Mouse (Mus musculus): ENCODE measurements at regions not wholly inside any gene's neighbourhood (a gene's known extent, or its start where the extent isn't known, plus 50 kb on each side); places are given as distances from the start of the nearest gene placed in this dataset.
A peak's percentile ranks its signal among the peaks of the same experiment; 100 is the strongest.

DNA sequence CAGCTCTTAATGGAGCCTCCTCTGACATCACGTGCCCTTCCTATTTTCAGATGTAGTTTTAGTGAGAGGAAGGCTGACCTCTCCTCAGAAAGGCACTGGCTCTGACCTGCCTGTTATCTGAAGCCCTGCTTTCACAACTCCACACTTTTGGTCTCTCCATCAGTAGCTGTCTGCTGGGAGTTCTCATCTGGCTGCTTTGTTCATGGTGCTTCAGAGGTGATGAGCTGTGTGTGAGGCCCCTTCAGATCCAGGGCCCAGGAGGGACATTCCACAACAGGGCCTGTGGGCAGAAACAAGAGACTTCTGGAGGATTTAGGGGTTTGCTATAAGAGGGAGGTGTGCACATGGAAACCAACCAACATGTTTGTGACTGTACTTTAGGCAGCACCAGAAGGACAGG, 50.8 kb upstream of the Fhl2 start:
- DNase-seq (ENCODE audit: low spot score in 2 of 2): no peak

DNA sequence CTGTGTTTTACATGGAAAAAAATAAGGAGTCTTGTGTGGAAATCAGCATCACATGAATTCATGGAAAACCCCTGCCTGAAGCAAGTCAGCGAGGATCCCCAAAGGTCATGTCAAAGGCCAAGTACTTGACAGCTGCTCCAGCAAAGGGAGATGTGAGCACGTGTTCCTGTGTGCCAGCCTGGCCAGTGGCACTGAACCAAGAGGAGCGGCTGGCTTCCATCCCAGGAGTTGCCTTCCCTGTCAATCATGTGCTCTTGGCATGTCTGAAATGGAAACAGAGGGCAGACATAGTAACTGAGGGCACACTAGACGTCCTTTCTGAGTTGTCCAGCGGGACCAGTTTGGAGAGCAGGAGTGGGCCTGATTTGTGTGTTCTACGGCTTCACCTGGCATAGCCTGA, 53.5 kb upstream of the Fhl2 start:
- DNase-seq (ENCODE audit: low spot score in 2 of 2): no peak

DNA sequence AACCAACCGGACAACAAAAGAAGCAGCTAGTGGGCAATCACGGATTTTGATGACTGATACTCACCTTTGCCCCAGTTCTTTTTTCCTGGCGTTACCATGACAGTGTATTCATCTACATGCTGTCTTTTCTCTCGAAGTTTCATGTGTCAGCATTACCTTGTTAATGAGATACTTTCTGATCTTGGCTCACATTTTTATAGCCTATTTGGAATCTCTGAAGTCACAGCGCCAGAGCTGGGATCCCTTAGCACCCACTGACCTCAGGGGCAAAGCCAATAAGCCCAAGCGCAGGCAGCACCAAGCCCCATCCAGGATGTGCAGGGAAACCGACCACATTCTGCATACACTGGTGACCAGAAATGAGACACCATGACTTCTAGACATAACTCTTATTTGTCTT, 54.6 kb upstream of the Fhl2 start:
- DNase-seq (ENCODE audit: low spot score in 2 of 2): no peak

DNA sequence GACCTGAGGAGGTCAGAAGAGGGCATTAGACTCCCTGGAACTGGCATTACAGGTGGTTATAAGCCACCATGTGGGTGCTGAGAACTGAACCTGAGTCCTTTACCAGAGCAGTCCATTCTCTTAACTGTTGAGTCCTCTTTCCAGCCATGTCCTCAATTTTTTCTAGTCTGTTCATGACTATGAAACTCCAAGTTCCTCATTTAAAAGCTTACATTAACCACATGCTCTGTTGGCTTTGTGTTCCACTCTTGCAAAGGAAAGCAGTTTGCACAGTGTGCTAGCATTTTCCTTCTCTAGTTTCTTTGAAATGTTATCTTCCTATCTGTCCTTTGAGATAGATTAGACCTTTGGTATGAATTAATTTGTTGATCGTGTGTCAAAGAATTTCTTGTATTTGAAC, 57.3 kb upstream of the Fhl2 start:
- no peak for DNase-seq (ENCODE audit: low spot score in 2 of 2)

DNA sequence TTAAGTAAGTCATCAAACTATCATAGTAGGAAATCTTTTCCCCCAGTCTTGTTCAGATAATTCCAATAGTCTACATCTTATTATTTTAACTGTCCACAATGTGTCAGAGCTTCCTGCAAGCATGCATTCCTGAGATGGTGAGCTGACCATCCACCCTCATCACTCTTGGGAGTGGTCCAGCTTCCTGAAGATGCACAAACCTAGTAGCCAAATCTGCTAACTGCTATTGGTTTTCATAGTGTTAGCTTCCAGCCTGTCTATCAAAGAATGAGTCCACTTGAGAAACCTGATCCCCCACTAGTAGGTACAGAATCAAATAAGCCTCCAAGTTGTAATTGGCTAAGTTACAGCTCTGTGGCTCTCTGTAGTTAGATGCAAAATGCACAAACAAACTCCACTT, 59.3 kb upstream of the Fhl2 start:
- DNase-seq (ENCODE audit: low spot score in 2 of 2): no peak

DNA sequence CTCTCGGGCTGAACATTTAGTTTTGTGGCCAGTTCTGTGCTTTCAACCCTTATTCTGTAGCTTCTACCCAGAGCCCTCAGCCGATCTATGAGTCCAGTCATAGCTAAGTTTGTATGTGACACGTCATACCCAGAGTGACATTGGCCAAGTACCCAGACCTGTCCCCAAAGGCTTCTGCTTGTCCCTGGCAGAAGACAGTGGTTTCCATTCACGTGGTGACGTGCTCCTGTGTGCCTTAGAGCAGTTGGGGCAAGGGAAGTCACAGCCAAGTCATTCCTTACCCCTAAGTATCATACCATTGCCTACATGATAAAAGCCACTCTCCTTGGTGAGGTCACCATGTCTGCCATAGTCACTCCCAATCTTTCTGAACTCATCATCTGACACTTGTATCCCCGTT, 61.1 kb upstream of the Fhl2 start:
- no peak for DNase-seq (ENCODE audit: low spot score in 2 of 2)

DNA sequence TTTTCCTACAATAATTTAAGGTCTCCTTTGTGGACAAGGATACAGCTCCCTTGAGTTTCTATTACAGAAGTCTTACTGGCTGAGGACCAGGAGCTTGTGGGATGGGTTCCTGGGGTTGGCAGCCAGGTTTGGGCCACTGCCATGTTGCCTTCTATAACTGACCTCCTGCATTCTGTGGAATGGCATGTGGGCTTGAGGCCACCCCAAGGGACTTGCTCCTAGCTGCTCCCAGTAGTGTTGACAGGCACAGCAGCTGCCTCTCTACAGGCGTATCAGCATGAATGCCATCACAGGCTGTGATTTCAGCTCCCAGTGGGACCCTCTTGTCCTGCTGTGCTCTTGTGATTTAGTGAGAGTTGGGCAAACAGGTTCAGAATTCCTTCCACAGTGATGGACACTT, 63.1 kb upstream of the Fhl2 start:
- no peak for DNase-seq (ENCODE audit: low spot score in 2 of 2)

DNA sequence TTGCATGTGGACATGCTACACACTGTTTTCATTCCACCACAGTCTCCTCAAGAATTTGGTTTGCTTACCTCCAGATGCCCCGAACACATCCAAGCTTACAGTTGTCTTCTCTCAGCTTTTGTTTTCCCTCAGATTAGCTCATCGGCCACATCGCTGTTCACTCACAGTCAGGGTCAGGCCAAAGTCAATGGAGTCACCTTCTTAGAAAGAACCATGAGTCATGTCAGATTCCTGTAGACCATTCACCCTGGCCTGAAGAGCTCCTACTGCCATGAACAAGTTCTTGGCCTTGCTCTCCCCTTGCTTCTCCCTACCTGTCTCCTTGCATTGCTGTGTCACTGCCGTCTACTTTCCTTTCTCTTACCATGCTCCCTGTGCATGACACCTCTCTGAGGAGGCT, 63.7 kb upstream of the Fhl2 start:
- no peak for DNase-seq (ENCODE audit: low spot score in 2 of 2)

DNA sequence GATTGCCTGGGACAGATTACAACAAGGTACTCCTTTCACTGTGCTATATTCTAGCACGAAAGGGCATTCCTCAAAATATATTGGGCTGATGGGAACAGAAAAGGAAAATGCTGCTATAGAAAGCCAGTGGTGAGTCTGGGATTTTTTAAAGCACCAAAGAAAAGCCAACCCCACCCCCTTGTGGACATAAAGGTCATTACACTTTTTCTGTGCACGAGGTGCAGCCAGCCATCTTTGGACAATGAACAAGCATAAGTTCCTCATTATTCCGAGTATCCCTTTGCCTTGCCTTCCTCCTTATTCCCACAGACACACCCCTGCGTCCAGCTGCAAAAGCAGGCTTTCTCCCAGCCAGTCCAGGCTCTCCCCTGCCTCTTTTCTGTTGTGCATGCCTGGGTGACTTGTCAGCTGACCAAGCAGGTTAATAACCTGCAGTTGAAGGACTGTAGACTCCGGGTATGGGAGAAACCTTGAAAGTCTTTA, 67.7 kb upstream of the Fhl2 start:
- DNase-seq (ENCODE audit: low spot score in 2 of 2): peak; percentile 51 to 73

DNA sequence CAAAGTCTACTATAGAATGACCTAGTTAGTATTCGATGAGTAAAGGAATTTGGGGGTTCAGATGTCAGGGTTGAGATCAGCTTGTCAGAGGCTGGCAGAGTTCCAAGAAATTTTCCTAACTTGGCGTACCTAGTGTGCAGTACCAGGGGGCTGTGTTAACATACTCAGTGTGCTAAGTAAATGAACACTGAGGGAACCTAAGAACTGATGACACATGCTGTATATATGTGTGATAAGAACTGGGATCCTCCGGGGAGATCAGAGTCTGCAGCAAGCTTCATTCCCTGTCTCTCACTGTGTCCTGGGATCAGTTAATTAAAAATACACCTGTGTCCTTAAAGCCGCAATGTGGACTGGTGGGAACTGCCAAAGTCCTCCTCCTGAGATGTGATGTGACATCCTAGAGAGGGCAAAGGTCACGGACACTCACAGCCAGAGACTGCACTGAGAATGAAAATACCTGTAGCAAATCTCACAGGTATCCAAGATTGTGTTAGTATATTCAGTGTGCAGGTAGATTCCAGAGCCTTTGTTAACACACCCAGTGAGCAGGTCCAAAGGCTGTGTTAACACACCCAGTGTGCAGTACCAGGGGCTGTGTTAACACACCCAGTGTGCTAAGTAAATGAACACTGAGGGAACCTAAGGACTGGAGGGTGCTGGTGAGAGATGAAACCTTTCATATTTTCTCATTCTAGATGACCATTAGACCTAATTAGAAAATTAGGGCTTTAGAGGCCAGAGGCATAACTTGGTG, 69.1 kb upstream of the Fhl2 start:
- DNase-seq (ENCODE audit: low spot score in 2 of 2): no peak

DNA sequence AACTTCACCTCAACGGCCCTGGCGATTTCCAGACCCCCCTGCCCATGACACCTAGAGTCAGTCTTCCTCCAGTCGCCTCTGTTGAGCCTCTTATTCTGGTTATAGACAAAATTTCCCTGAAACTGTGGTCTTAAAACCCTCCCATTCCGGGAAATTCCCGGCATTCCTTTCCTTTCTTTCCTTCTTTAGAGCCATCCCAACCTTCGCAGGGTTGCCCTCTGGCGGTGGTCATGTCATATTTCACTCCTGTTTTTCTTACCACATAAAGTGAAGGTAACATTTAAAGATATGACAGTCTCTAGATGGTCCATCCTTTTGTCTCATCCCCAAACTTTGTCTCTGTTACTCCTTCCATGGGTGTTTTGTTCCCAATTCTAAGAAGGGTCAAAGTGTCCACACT, 72.9 kb upstream of the Fhl2 start:
- DNase-seq (ENCODE audit: low spot score in 2 of 2): no peak

DNA sequence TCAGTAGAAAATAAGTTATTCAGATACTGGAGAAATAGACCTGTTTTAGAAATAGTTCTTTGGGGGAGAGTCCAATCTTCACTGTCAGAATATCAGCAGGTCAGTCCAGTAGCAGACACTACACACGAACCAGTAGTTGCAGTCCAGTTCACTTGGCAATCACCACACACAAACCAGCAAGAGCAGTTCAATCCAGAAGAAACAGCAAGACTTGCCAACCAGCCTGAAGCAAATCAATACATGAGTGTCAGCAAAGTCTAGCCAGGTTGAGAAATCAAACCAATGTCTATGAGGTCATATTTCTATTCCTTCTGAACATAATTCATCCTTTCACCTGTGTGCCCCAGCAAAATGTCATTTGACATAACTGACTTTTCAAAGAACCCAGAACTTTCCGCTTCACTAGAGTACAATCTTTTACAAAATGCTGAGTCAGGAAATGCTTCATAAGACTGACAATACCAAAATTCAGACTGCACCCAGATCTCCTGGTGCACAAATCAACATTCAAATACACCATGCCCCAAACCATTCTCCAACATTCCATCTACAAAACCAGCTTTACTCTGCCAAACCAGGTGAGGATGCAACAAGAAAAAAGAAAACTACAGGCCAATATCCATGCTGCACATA, 76.6 kb upstream of the Fhl2 start:
- no peak for DNase-seq (ENCODE audit: low spot score in 2 of 2)

DNA sequence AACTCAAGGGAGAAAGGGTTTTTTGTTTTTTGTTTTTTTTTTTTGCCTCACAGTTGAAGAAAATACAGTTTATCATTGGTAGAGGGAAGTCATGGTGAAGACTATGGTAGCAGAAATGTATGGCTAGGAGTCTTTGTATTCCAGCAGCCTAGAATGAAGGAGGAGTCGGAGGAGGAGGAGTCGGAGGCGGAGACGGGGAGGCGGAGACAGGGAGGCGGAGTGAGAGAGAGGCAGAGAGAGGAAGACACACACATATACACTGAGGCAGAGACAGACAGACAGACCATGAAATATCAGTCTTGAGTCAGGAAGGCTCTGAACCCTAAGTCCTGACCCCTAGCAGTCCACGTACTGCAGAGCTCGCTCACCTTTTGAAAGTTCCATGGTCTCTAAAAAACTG, 95.0 kb upstream of the Fhl2 start:
- DNase-seq (ENCODE audit: low spot score in 2 of 2): no peak

DNA sequence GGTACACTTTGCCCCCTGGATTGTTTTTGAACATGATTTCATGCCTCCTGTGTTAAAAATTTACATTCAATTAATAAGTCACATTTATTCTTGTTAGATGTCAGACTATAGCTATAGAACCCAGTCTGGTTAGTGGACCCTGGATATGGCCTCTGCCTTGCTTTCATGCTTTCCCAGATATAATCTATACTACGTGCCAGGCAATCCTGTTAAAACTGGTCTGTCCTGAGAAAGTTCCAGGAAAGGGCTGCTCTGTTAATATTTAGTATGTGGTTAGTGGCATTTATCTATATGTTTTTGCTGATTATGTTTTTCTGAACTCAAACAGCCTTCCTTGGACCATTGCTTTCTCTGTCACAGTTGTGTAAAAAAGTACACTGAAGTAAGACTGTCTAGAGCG, 95.8 kb upstream of the Fhl2 start:
- DNase-seq (ENCODE audit: low spot score in 2 of 2): no peak

DNA sequence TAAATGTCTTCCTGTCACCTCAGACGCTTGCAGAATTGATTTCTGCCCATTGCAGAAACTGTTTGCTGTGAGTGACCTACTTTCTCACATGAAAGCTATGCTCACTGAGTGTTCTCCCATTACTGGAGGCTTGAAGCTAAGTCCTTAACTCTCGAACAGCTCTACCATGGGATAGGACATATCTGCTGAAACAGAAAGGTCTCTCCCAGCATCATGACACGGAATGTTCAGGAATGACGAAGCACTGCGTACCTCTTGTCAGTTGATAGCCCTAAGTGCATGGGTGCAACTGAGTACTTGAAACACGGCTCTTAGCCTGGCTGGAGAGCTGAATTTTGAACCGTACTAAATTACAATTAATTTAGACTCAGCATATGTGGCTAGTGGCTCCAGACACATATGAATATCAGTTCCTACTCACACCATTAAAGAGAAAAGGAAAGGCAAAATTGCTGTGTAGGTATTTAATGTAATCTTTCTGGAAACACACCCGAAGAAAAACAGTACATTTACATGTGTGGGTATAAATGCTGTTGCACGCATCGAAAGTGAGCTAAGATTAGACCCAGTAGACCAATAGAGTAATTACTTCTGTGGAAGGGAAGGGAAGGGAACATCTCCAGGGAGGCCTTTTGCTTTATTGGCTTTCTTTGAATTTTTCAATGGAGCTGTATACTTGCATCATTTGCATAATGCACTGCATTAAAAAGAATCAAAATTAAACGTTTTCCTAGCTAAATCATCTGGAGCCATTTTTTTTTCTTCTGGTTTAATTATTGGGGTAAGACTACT, 97.6 kb upstream of the Fhl2 start:
- DNase-seq (ENCODE audit: low spot score in 2 of 2): no peak

DNA sequence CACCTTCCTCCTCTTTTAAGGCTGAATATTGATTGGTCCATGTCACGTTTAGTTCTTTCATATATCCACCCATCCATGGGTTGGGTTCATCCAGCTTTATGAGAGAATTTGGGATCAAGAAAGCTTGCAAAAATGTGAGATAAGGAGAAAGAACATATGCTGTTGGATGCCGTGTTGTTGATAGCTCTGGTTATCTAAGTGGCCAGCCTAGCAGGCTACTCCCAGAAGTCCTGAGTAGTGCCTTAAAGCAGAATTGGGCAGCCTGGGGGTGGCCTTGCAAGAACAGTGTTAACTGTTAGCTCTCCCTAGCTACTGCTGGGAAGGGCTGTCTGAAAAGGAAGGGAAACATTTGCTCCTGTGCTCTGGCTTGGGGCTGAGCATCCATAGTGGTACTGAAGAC, 100.8 kb upstream of the Fhl2 start:
- no peak for DNase-seq (ENCODE audit: low spot score in 2 of 2)

DNA sequence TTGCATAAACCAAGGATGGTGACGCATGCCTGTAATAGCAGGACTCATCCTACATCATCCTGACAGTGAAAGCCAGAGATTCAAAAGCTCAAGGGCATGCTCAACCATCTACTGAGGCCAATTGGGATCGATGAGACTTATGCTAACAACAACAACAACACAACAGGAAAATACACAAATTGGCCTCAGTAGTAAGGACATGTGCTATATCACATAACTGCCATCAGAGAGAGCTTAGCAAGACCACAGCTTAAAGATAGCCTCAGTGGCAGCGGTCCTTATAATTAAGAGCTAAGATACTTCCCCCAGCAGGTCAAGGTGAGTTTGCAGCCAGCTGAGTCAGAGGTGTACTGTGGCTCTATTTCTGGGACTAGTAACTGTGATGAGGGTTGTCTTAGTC, 102.0 kb upstream of the Fhl2 start:
- no peak for DNase-seq (ENCODE audit: low spot score in 2 of 2)

DNA sequence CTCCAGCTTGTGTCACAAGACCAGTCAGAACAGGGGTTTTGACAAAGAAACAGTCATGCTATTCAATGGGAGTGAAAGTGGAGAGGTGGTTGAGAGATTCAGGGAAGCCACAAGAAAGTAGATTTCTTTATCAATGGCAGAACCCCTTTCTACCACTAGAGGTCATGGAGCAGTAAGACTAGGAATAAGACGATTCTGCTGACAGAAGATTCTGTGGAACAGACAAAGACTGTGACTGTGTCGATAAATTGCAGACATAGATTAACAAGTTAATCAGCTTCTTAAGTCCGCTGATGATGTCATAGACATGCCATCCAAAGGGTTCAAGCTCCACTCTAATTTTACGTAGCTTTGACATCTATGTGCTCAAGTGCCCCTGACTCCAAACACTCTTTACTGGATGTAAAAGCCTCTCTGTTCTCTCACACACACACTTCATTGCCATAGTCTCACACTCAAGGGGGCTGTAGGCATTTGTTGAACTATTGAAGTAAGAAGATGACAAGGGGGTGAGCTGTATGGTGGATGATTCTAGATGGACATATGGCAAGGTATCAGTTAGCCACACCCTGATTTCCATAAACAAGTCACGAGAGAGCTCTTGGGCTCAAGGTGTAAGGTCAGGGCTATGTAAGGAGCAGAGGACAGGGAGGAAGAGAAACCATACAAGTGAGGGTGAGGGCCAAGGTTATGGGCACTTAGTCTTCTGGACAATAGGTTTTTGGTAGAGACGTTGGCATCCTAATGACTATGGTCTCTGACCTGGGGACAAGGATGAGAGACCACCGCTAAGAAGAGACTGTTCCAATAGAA, 102.9 kb upstream of the Fhl2 start:
- DNase-seq (ENCODE audit: low spot score in 2 of 2): no peak

DNA sequence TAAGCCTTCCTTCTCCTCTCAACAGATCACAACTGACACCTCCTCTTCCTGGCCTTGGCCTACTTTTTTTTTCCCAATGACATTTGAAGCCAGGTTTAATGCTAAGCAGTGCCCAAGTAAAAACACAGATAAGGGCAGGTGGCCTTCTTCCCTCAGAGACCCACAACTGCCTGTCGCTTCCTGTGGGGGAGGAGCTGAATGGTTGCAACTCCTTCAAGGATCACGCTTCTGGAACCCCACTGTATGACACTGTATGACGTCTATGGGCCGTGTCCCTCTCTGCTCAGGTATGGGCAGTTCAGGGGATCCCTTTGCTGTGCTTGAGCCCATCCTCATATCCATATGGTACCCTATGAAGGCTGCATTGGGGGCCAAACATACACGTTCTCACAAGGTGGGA, 103.9 kb upstream of the Fhl2 start:
- no peak for DNase-seq (ENCODE audit: low spot score in 2 of 2)

DNA sequence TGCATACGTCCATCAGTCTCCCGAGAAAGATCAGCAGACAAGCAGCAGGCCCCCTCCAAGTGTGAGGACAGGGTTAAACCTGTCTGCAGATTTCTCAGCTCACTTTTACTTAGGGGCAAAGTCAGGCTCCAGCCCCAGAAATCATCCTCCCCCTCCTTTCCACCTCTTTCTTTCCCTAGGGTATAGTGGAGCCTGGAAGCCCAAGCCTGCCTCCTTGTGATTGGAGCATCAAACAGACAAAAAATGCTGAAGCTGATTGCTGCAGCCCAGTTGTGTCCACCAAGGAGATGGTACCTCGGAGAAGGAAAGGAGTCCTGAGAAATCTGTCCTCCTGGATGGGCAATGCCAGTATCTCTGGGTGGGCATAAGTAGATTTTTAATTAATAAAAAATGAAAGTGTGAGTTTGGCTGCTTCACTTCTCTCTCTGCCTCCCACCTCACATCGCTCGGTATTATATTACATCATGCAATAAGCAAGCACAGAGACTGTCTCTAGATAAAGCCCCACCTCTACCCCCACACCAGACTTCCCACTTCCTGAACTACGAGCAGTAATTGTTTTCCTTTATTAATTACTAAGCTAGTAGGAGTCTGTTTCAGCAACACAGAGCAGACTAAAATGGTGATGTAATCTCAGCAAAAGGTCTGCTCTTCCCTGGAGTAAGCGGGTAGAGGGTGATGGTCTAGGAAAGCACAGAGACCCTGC, 105.2 kb upstream of the Fhl2 start:
- DNase-seq (ENCODE audit: low spot score in 2 of 2): no peak

DNA sequence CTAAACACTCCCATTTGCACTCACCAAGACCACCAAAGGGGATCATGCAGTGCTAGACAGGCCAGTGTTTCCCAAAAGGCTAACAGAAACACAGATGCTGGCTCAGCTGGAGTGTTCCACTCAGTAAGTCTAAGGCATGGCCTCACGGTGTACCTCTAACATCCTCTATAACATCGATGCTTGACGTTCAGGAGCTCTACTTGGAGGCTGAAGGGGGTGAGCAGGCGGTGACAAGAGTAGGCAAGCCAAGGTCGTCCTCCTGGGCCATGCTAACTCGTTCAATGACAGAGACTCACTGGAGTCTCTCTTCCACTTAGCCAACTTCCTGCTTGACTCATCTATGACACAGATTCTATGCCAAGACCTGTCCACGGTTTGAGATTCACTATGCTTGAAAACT, 105.9 kb upstream of the Fhl2 start:
- no peak for DNase-seq (ENCODE audit: low spot score in 2 of 2)
